Mouse (Mus musculus): ENCODE measurements around the gene Ap4s1. TPM values are rescaled to one million over a fixed set of nuclear protein-coding genes. Genes with fewer than 3 reads are reported as not detected.
"Not testable (repeated sequence)": the region's sequence is repeated elsewhere in the genome, so short reads cannot be mapped to it uniquely, and the experiment has no call there.

Gene Ap4s1
- 4.6 and 6.4 TPM in 2 replicates for polyA plus RNA-seq (2012; rRNA removed)
- 16.4 and 16.8 TPM in 2 replicates for polyA plus RNA-seq (2014; fragmentation: Nextera tagmentation; extraction: Ambion mirVana)

DNA sequence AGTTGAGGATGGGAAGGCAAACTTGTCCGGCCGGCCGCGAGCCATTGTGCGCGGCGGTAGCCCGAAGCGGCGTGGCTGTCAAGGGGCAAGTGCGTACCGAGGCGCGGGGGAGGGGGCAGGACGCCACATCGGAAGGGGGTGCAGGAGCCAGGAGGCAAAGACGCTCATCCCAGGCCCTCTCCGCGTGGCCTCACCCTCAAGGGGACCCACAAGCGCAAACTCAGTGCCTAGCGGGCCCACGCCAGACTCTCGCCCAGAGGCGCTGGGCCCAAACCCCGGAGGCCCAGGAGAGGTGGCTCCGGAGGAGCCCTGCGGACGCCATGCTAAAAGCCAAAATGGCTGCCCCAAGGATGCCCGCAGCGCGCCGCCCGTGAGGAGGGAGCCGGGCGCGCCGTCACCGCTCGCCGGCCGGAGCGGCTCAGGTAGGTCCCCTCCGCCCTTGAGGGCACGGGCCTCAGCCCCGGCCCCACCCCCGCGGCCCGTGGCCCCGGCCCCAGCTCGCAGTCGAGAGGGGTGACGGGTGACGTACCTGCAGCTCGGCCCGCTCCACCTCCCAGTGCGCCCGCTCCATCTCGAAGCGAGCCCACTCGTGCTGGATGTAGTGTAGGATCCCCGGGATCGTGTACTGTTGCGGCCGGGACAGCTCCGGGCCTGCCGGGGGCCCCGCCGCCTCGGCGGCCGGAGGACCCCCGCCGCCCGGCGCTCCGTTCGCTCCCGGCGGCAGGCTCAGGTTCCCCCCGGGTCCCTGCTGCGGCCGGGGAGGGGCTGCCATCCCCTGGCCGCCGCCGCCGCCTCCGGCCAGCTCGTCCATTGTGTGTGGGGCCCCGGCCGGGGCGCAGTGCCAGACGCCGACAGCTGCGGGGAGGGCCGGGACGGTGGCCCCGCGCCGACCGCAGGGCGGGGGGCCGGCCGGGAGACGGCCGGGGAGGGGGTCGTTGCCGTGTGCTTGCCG lies at the start of gene Ap4s1:
Gene Ap4s1 (plus strand): TSS at position 141 of the 952 bp plus-strand sequence.
- Histone ChIP-seq H3K36me3 (replicated peaks; ENCODE audit: control insufficient read depth, insufficient read depth, low read depth) (no peaks in the 10 kb centered on the region), H3K4me1 (replicated peaks; ENCODE audit: control insufficient read depth in 2 of 2, insufficient read depth in 2 of 2, low read length in 1 of 2) (peaks cover 16 to 27% of the 10 kb centered on the region in 2 experiments), H3K9me3 (ENCODE audit: control insufficient read depth, low read length) (no peaks in the 10 kb centered on the region), H3K27me3 (ENCODE audit: control insufficient read depth, insufficient read depth, low read length) (no peaks in the 10 kb centered on the region), H3K9ac (replicated peaks) (peak within 1 kb of the TSS; percentile 100), H3K4me2 (ENCODE audit: low read depth) (peak within 1 kb of the TSS; percentile 84), H3K4me3 (ENCODE audit: insufficient read depth in 1 of 2, low read depth in 2 of 2, low read length in 2 of 2) (peak within 1 kb of the TSS; percentile 99 to 100), H3K27ac (peak within 1 kb of the TSS; percentile 96)
- DNase-seq (ENCODE audit: low read depth in 3 of 3, low spot score in 3 of 3) = peak; percentile 46 to 59 (median 47)
- no peak for TF ChIP-seq EP300 (IDR thresholded peaks at IDR 0.05; ENCODE audit: low read depth)
- TF ChIP-seq CTCF (IDR thresholded peaks at IDR 0.05; ENCODE audit: low read depth) = no peak
- ATAC-seq (ENCODE audit: insufficient read depth) = peak; percentile 68
- WGBS (ENCODE audit: insufficient replicate concordance) = under 1% methylated on average over 105 of the region's 108 CpGs

GRCm38 (mm10) chr12:51641871-51642270 lies 49.0 kb upstream of the Ap4s1 start:
- H3K36me3 ChIP-seq (replicated peaks; ENCODE audit: control insufficient read depth, insufficient read depth, low read depth) = peaks cover under 1% of the 10 kb centered on the region; the same call in 1 of the 2 replicates
- TF ChIP-seq CTCF (IDR thresholded peaks at IDR 0.05; ENCODE audit: low read depth) (no peak), EP300 (IDR thresholded peaks at IDR 0.05; ENCODE audit: low read depth) (no peak)
- no peaks in the 10 kb centered on the region for H3K9me3 ChIP-seq (ENCODE audit: control insufficient read depth, low read length)
- ATAC-seq (ENCODE audit: insufficient read depth) = peak; percentile 69; the same call in 1 of the 2 replicates
- peaks cover 4 to 12% of the 10 kb centered on the region in 2 experiments; a peak in 3 of 4 replicates for H3K4me1 ChIP-seq (replicated peaks; ENCODE audit: control insufficient read depth in 2 of 2, insufficient read depth in 2 of 2, low read length in 1 of 2)
- no peak overlapping the region for H3K4me2 ChIP-seq (ENCODE audit: low read depth)
- H3K9ac ChIP-seq (replicated peaks) = no peak overlapping the region
- 17% methylated on average over 6 of the region's 6 CpGs for WGBS (ENCODE audit: insufficient replicate concordance)
- no peak overlapping the region for H3K27ac ChIP-seq
- peak; percentile 64 to 75 (median 65) for DNase-seq (ENCODE audit: low read depth in 3 of 3, low spot score in 3 of 3)
- H3K27me3 ChIP-seq (ENCODE audit: control insufficient read depth, insufficient read depth, low read length) = no peaks in the 10 kb centered on the region
- H3K4me3 ChIP-seq (ENCODE audit: insufficient read depth in 1 of 2, low read depth in 2 of 2, low read length in 2 of 2) = no peak overlapping the region

- H3K4me2 ChIP-seq (ENCODE audit: low read depth); ATAC-seq (ENCODE audit: insufficient read depth): not testable (repeated sequence)
These were observed 41.4 kb upstream of the Ap4s1 start for GRCm38 (mm10) chr12:51649401-51649800.

GRCm38 (mm10) chr12:51655944-51656465 lies 34.8 kb upstream of the Ap4s1 start:
- H3K36me3 ChIP-seq (replicated peaks; ENCODE audit: control insufficient read depth, insufficient read depth, low read depth) = peaks cover 6% of the 10 kb centered on the region
- no peak overlapping the region for H3K4me2 ChIP-seq (ENCODE audit: low read depth)
- DNase-seq (ENCODE audit: low read depth in 3 of 3, low spot score in 3 of 3) (no peak), ATAC-seq (ENCODE audit: insufficient read depth) (no peak)
- H3K9me3 ChIP-seq (ENCODE audit: control insufficient read depth, low read length) = no peaks in the 10 kb centered on the region
- no peak overlapping the region for H3K4me3 ChIP-seq (ENCODE audit: insufficient read depth in 1 of 2, low read depth in 2 of 2, low read length in 2 of 2)
- TF ChIP-seq CTCF (IDR thresholded peaks at IDR 0.05; ENCODE audit: low read depth) (no peak), EP300 (IDR thresholded peaks at IDR 0.05; ENCODE audit: low read depth) (no peak)
- 89% methylated on average over 1 of the region's 1 CpGs for WGBS (ENCODE audit: insufficient replicate concordance)
- H3K27ac ChIP-seq = no peak overlapping the region
- no peaks in the 10 kb centered on the region; a peak in 1 of 4 replicates for H3K4me1 ChIP-seq (replicated peaks; ENCODE audit: control insufficient read depth in 2 of 2, insufficient read depth in 2 of 2, low read length in 1 of 2)
- H3K9ac ChIP-seq (replicated peaks) = no peak overlapping the region
- H3K27me3 ChIP-seq (ENCODE audit: control insufficient read depth, insufficient read depth, low read length) = no peaks in the 10 kb centered on the region

More at GRCm38 (mm10) chr12:51649401-51649800, 41.4 kb upstream of the Ap4s1 start:
- H3K9me3 ChIP-seq (ENCODE audit: control insufficient read depth, low read length); DNase-seq (ENCODE audit: low read depth in 3 of 3, low spot score in 3 of 3); H3K27me3 ChIP-seq (ENCODE audit: control insufficient read depth, insufficient read depth, low read length); H3K9ac ChIP-seq (replicated peaks); H3K4me1 ChIP-seq (replicated peaks; ENCODE audit: control insufficient read depth in 2 of 2, insufficient read depth in 2 of 2, low read length in 1 of 2); H3K27ac ChIP-seq; H3K4me3 ChIP-seq (ENCODE audit: insufficient read depth in 1 of 2, low read depth in 2 of 2, low read length in 2 of 2): not testable (repeated sequence)
- peaks cover 11% of the 10 kb centered on the region for H3K36me3 ChIP-seq (replicated peaks; ENCODE audit: control insufficient read depth, insufficient read depth, low read depth)

GRCm38 (mm10) chr12:51663011-51663410 lies 27.8 kb upstream of the Ap4s1 start:
- H3K27me3 ChIP-seq (ENCODE audit: control insufficient read depth, insufficient read depth, low read length) = no peaks in the 10 kb centered on the region
- no peak overlapping the region for H3K4me3 ChIP-seq (ENCODE audit: insufficient read depth in 1 of 2, low read depth in 2 of 2, low read length in 2 of 2)
- no peaks in the 10 kb centered on the region for H3K36me3 ChIP-seq (replicated peaks; ENCODE audit: control insufficient read depth, insufficient read depth, low read depth)
- no peak overlapping the region for H3K27ac ChIP-seq
- TF ChIP-seq CTCF (IDR thresholded peaks at IDR 0.05; ENCODE audit: low read depth) = no peak
- DNase-seq (ENCODE audit: low read depth in 3 of 3, low spot score in 3 of 3) (no peak), ATAC-seq (ENCODE audit: insufficient read depth) (no peak)
- H3K9ac ChIP-seq (replicated peaks) = no peak overlapping the region
- no peak overlapping the region for H3K4me2 ChIP-seq (ENCODE audit: low read depth)
- H3K9me3 ChIP-seq (ENCODE audit: control insufficient read depth, low read length) = no peaks in the 10 kb centered on the region
- peaks cover 0 to 7% of the 10 kb centered on the region in 2 experiments; a peak in 2 of 4 replicates for H3K4me1 ChIP-seq (replicated peaks; ENCODE audit: control insufficient read depth in 2 of 2, insufficient read depth in 2 of 2, low read length in 1 of 2)

All from liver, embryonic 14.5 days (tissue).